Mouse (Mus musculus) skeletal muscle tissue, adult 2 months (tissue): ENCODE measurements around the gene Cyfip2.

Experiments
- DNase-seq: peaks from one replicate; pipeline ENCODE4 v3.0.0-alpha.2; 2012; ENCODE audit warnings: low read depth, low spot score

Gene Cyfip2

DNA sequence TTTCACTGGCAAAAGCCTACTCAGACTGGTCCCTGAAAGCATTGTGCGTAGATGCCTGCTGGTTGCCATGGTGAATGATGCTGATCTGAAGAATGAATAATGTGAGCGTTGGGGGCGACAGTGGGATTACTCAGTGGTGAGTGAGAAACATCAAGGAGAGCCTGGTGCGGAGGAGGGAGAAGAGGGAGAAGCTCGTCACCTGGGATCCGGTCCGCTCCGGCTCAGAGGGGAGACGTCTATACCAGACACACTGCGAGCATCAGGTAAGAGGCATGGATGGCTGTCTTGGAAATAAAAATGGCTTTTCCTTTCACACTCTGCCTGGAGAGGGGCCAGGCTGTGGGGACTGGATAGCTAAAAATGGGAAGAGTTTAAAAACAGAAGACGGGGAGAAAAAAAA is 77.3 kb downstream of the Cyfip2 start, which contains the start of gene Fndc9:
Fndc9 (plus strand) TSS at position 198 of the 400 bp plus-strand sequence.
- no peak for DNase-seq

DNA sequence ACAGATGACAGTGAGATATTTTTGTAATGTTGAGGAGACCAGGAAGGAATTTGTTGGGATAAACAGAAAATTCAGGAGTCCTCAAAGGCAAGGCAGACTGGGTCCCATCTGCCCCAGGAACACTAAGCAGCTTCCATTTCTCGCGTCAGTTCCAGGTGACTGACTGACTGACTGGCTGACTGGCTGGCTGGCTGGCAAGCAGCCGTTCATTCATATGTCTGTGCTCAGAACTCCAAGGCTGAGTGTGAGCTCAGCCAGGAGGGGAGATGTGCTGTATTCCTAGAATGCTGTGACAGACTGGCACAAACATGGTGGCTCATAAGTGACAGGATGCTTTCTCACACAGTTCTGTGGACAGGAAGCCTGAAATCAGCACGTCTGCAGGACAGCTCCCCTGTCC is 78.7 kb downstream of the Cyfip2 start:
- no peak for DNase-seq

- no peak for DNase-seq
Measured at GRCm38 (mm10) chr11:46232803-46233202, 79.9 kb downstream of the Cyfip2 start.

- DNase-seq: no peak
Measured at GRCm38 (mm10) chr11:46230184-46230583, 82.5 kb downstream of the Cyfip2 start.

DNA sequence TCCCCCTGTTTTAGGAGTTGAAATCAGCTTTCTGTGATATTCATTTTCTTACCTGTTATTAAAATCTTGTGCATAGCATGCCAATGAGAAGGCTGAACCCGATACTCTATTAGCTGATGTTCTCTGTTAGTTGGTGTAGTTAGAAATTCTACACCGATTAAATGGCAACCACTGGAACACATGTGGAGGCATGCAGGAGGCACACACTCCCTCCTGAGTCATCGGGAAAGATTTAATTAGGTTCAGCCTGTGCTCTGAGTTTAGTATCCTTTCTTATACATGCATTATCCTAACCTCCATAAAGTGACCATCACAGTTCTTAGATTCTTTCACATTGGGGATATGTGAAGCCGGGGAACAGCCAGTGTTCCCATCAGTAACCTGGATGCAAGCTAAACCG is 87.3 kb downstream of the Cyfip2 start:
- DNase-seq: no peak

DNA sequence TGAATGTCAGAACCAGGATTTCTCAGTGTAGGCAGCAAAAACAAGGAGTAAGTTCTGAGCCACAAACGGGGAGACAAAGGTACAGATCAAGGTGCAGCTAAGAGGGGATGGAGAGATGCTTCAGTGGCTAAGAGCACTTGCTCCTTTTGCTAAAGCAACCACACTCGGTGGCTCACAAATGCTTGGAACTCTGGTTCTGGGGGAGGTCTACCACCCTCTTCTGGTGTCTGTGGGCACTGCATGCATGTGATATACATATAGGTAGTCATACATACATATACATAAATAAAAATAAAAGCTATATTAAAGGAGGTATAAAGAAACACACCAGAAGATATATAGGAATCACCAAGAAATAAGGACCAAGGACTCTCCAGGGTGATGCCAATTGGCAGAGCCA is 89.1 kb downstream of the Cyfip2 start:
- DNase-seq: no peak

DNA sequence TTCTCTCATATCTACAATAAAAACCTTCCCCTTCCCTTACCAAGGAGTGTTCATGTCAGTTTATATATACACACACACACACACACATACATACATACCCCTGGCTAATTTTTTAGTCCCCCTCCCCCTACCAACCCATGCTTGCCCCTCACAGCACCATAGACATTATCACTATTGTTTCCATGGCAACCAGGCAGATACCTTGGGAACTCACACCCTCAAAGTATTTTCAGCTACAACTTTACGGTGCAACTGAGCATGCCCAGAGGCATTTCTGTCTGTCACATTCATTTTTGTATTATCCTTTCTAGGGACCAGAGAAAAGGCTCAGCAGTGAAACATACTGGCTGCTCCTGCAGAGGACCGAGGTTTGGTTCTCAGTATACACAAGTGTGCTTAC is 92.4 kb downstream of the Cyfip2 start:
- no peak for DNase-seq

- DNase-seq: no peak
Measured at GRCm38 (mm10) chr11:46219380-46219779, 93.3 kb downstream of the Cyfip2 start.

- no peak for DNase-seq
Measured at GRCm38 (mm10) chr11:46218584-46218983, 94.1 kb downstream of the Cyfip2 start.

DNA sequence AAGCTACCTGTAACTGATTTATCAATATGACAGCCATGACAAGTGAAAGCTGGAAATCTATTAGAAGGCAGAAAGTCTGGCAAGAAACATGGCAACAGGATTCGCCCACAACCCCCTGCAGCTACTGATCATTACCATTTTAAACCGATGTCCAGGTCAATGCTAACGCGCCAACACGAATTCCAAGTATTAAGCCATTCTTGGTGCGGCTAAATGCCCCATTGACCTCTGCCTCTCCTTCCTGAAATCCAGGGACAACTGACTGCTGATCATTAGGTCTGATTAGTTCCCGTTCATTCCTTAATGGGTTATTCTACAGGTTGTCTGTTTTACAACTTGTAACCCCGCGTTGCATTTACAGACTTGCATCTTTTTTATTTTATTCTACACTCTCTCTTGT is 95.0 kb downstream of the Cyfip2 start:
- no peak for DNase-seq

GRCm38 (mm10) chr11:46216669-46217068 is 96.0 kb downstream of the Cyfip2 start:
- DNase-seq: no peak

DNA sequence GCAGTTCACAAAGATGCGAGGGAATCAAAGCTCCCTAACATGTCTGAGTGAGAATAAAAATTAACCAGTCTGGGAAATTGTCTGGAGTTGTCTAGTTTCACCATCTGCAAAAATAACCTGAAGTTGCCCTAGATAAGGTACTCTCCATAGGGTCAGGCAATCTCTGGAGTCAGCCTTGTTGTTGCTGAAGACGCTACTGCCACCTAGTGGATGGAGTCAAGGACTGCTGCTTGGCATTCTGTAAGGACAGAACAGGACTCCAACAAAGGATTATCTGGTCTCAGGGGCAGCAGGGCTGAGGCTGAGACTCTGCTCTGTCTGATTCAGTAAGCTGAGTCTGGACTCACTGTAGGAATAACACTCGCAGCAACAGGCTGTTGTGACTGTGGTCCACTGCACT is 97.3 kb downstream of the Cyfip2 start:
- DNase-seq: peak; percentile 83

GRCm38 (mm10) chr11:46214368-46215230 is 98.1 kb downstream of the Cyfip2 start:
- no peak for DNase-seq

DNA sequence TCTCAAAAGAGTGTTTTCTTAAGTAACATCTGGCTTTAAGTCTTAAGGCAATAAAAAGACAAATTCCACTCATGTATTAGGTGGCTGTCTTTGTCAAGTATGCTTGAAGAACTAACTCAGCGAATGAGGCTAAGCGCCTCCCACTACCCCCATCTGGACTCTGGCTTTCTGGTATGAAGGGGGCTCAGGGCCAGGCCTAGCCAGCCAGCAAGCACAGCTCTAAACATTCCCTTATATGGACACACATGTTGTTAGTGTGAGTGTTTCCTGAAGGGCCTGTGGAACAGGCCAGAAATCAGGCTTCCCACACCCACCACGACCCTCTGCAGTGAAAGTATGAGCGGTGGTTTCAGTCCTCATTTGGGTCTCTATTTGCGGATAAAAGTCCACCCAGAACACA is 98.8 kb downstream of the Cyfip2 start:
- DNase-seq: no peak

- DNase-seq: no peak
Measured at GRCm38 (mm10) chr11:46211858-46212257, 100.8 kb downstream of the Cyfip2 start.

- no peak for DNase-seq
Measured at GRCm38 (mm10) chr11:46209884-46210283, 102.8 kb downstream of the Cyfip2 start.

DNA sequence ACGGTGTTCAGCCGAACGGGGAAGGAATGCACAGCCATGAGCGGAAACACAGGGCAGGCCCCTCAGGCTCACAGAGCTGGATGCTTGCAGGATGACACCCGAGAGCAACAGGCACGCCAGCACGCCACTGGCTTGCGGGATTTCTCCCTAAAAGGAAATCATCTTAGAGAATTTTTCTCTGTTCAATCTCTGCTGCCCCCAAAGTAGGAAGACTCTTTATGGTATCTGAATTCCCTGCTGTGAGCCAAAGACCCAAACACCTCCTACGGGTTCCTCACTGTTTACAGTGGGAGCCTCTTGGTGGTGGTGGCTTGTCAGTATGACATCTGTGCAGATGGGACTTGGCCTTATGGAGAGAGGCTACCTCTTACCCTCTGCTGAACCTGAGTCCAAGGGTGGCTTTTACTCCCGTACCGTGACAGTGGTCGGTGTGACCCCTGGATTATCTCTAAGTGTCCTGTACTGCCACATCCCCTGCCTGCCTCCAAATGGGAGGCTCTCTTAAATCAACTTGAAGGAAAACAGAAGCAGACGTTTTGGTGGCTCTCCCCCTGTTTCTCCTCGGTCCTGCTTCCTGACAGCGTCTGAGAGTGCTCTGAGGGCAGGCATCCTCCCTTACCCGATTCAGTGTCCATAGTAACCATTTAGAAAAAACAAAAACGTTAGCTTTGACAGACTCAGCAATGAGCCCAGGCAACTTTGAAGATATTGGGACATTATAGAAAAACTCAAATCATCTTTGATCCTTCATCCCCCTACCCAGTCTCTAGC is 106.8 kb downstream of the Cyfip2 start:
- DNase-seq: no peak

GRCm38 (mm10) chr11:46204841-46205240 is 107.8 kb downstream of the Cyfip2 start:
- no peak for DNase-seq

GRCm38 (mm10) chr11:46202547-46202887 is 110.1 kb downstream of the Cyfip2 start:
- DNase-seq: no peak

GRCm38 (mm10) chr11:46201636-46202546 is 110.8 kb downstream of the Cyfip2 start:
- DNase-seq: no peak

- DNase-seq: no peak
Measured at GRCm38 (mm10) chr11:46200664-46201063, 112.0 kb downstream of the Cyfip2 start.

GRCm38 (mm10) chr11:46194175-46194574 is 118.5 kb downstream of the Cyfip2 start:
- no peak for DNase-seq
